Mouse (Mus musculus) layer of hippocampus, adult 11-12 months (tissue): ENCODE measurements around the gene Psap.

ENCODE experiments used
- DNase-seq: peaks from one replicate; pipeline ENCODE4 v3.0.0; 2022; ENCODE audit warnings: low spot score

Gene Psap

DNA sequence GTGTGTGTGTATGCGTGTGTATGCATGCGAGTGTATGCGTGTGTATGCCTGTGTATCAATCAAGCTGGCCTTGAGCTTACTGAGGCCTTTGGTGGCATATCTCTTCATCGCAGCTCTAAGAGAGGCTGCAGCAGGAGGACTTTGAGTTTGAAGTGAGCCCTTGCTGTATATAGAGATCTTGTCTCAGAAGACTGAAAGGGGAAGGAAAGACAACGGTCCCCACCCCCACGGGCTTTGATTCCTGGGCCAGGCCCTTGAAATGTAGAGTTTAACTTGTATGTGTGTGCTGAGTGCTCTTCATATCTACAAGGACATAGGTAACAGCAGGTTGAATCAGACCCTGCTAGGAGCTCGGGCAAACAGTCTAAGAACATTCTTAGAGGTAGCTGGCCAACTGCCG is 11.8 kb downstream of the Psap start:
- DNase-seq: no peak

DNA sequence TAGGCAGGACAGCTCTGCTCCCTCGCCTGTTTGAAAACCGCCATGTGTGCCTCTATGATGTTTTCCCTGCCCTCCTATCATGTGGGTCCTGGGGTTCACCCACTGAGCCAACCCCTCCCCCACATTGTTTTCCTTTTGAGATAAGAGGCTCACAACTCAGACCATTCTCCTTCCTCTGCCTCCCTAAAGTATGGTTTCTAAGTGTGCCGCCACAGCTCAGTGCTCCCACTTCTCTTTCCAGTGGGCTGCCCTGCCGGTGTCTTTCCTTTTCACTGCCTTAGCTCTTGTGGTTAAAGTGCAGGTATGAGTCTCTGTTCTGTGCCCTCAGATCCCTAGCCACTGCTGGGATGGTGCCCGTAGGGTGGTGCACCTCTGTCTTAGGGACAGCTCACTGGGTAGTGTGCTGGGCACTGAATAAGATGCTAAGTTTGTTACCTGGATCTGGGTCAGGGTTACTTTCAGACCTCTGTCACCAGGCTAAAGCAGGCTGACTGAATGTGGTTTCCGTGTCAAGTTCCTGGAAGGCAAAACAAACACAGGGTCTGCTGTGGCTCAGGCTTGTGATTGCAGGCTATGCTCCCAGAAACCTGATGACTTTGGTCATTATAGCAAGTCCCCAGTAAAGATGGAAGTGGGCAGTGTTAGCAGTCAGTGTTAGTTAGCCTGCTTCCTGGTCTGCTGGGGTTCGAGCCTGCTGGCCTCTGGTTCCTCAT is 12.8 kb downstream of the Psap start:
- no peak for DNase-seq

DNA sequence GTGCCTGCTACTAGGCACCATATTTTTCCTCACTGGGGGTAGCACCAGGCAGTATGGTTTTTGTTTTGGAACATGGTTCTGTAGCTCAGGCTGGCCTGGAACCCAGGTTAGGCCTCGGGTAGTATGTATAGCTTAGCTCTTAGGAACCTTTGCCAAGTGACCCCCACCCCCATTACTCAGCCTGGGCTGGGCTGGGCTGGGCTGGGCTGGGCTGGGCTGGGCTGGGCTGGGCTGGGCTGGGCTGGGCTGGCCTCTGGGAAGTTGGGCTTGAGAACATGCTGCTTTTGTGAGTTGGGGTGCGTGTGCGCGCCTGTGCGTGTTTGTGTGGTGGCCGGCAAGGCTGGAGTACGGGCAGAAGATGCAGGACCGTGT is 13.3 kb downstream of the Psap start:
- no peak for DNase-seq

DNA sequence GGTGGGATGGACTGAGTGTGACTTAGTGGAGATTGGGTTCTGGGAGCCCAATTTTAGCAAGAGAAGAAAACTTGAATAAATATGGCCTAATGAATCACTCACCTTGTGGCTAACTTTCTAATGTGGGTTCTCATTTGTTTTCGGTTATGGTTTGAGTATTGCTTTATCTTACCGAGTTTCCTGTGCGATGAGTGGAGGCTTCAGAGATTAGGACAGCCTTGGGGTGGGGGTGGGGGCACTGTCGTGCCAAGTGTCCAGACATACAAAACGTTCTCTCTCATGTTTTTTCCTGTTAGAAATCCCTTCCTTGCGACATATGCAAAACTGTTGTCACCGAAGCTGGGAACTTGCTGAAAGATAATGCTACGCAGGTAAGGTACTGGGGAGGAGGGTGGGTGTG is 14.8 kb downstream of the Psap start:
- no peak for DNase-seq

DNA sequence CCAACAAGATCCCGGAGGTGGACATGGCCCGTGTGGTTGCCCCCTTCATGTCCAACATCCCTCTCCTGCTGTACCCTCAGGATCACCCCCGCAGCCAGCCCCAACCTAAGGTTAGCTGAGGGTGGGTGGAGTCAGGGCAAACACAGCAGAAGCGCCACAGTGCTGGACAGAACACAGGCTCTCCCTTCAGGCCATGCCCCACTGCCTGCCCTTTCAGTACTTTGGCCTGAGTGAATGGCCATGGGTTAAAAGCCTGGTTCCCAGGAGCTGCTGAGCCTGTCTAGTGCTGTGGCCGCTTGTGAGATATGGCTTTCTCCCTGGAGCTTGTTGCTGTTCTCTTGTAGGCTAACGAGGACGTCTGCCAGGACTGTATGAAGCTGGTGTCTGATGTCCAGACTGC is 17.2 kb downstream of the Psap start:
- DNase-seq: no peak

DNA sequence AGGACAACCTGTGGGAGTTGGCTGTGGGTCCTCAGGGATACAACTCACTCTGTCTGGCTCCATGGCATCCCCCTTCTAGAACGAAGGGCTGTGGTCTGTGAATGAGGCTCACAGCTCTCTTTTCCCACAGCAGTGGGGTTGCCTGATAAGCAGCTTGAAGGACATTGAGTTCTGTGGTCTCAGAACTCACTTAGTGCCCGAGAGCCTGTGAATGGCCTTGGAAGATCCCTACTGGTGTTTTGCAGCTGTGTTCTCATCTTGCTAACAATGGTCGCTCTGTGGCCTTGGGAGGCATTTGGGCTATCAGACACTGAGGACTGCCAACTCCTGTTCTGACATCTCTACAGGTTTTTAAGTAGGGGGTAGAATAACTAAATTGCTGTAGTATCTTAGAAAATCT is 17.9 kb downstream of the Psap start:
- DNase-seq: no peak

DNA sequence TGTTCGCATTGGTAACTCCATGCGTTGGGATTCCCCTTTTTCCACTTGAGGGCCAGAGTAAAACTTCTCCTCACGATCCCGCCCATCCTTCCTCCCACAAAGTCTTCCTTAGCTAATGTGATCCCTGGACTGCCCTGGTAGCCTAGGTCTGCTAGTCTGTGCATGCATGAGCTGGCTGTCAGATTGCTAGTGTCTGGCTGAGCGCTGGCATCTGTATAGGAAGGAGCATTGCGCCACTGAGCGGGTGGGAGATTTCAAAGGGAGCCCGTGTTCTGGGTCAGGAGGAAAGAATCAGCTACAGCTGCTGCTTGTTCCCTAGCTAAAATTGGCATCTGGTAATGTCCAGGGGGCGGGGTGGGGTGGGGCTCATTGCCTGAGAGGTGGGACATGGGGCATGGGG is 18.6 kb downstream of the Psap start:
- peak; percentile 55 for DNase-seq

DNA sequence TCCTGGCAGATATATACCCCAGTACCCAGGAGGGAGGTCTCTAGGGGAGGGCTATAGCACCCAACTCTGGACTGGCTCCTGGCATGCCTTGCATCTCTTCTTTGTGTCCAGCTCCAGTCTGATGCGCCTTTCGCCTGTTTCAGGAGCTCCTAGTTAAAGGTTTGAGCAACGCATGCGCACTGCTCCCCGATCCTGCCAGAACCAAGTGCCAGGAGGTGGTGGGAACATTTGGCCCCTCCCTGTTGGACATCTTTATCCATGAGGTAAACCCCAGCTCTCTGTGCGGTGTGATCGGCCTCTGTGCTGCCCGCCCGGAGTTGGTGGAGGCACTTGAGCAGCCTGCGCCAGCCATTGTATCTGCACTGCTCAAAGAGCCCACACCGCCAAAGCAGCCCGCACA is 22.2 kb downstream of the Psap start:
- DNase-seq: peak; percentile 31

DNA sequence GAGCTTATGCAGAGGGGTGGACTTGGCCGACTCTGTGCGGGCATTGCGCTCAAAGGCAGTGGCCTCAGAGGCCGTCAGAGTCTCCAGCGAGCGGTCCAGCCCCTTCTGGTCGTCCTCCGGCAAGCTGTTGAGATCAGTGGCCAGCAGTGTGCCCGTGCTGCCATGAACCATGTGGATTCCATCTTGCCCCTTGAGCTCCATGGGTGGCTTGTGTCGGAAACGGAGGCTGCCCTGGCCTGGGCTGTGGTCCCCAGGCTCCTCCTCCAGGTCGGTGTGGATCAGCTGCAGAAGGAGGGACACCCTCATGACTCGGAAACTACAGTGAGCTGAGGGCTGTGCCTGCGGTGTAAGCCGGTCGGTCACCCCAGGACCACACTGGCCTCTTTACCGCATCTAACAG is 26.0 kb downstream of the Psap start:
- peak; percentile 16 for DNase-seq

DNA sequence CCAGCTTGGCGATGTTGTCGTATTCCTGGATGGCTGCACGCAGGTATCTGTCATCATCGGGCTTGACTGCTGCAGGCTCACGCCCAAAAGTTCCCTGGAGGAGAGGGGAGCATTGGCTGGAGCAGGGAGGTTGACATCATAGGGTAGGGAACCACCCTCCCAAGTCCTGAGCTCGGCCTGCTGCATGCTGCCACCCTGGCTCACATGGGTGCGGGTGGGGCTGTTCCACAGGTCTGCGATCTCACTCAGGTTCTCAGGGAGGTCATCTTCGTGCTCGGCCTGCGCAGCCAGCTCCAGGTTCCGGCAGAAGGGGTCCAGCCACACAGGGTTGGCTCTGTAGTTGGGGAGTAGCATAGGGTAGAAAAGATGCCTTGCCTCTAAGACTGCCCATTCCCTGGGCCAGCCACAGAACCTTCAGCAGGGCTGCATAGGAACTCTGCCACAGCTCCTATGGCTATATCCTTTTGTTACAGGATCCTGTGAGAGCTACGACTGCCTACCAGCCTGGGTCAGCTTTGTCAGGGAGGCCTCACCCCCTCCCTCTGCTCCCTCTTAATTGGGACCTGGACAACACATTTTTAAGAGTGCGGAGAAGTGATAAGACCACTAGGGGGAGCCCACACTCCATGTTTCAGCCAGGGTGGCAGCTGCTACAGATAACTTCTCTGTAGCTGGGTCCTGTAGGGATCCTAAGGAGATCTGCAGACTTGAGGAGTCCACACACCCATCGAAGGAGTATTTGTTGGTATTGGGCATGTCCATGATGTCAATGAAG is 27.6 kb downstream of the Psap start:
- peak; percentile 83 for DNase-seq

DNA sequence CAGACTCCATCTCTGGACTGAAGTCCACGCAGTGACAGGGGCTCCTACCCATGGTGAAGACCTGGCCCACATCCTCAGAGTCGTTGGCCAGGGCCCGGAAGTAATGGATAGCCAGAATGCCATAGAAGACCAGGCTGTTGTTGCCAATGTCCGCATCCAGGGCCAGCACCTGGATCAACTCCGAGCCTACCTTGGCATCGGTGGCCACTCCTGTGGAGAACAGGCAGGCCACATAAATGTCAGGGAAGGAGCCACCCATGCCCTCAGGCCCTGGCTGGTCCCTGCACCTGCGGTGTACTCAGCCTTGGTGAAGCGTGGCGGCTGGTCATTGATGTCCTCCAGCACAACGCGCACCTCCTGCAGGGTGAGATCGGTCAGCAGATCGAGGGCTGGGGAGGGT is 33.2 kb downstream of the Psap start:
- no peak for DNase-seq

DNA sequence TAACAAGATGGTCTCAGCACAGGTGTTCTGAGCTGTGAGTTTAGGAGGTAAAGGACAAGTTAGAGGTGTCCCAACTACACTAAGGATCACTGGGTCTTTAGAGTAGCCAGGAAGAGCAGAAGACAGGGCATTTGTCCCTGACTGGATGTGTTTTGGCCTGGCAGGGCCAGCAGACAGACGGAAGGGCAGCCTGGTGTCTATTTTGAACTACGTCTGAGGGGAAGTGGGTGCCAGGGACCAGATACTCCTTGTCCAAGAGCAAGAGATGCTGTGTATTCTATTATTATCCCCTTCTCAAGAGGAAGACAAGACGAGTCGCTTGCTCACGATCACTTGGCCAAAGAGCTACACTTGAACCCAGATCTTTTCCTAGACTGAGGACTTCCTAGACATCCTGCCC is 36.2 kb downstream of the Psap start:
- peak; percentile 54 for DNase-seq

DNA sequence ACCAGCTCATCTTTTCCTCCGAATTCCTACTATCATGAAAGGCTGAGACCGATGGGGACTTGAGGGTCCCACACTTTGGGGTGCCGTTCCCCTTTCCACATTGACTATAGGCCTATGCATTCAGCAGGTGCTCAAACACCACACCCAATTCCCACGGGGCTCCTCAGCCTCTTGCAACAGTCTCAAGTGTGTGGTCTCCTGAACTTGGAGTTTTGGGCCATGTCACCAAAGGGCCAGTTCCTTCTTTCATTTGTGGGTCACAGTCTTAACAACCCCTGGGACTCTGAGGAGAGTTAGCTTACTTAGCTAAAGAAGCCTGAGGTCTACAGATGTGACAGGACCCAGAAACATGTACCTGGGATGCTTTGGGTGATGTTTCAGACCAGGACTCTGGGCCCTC is 38.7 kb downstream of the Psap start:
- DNase-seq: no peak

DNA sequence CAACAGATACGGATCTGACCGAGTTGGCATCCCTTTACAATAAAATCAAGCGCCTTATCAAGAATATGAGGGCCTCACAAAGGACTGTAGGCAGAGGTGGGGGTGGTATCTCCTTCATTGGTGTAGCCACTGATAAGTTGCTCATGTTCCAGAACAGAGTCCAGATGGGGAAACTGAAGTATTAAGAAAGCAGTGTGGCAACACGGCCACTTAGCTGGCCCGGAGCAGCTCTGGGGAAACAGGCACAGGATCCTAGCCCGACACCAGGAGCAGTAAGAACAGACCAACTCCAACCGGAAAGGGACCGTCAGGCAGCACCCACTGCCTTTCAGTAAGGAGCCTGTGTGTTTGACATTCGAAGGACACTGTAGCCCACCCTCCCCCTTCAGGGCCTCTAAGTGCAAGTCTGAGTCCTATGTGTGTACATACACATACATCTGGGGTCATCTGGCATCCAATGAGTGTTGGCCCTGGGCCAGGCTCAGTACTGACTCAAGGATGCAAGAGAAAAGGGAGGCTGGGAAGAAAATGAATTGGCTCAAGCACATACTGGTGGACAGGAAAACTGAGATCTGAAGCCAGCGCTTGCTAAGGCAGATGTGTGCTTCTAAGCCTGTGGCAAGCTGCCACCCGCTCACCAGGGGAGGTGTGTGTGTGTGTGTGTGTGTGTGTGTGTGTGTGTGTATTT is 51.7 kb downstream of the Psap start:
- DNase-seq: peak; percentile 16

DNA sequence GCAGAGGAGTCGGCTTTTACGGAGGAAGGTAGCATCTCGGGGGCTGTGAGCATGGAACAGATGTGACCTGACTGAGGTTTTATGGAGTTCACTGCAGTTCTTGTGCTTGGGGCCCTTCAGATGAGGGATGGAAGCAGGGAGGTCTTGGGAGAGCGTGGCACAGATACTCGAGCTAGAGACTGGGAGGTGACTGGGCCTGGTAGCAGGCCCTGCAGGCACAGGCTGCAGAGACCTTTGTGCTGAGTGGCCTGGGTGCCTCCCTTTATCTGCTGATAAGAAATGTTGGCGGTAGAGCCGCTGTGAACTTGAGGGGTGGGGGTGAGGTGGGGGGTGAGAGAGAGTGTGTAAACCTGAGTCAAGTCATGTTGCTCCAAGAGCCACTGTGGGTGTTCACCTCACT is 57.2 kb downstream of the Psap start:
- no peak for DNase-seq

DNA sequence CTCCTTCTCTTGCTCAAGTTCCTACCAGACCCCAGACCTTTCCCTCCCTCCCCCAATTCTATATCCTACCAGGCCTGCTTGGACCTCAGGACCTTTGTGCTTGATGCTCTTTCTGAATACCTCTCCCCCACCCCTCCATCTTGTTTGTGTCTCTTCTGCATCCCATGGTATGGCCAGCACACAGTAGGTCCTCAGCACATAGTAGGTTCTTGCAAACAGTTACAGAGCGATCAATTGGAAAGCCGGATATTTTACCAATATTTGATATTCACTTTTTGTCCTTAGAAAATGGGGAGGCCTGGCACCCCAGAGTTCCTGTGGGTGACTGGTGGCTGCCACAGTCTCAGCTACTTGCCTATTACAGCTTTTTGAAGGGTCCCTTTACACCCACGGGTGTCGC is 57.6 kb downstream of the Psap start:
- DNase-seq: no peak

DNA sequence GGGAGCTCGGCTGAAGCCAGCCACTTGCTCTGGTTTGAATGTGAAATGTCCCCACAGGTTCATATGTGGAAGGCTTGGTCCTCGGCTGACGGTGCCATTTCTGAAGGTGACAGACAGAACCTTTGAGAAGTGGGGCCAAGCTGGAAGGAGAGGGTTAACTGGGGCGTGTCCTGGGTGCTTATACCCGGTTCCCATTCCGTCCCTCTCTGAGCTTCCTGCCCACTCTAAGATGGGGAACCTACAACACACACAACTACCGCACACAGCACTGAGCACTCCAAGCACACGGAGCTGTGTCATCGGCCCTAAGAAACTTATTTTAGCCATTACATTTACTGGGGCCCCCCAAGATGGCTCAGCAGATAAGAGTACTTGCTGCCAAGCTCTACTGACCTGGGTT is 64.1 kb downstream of the Psap start:
- DNase-seq: no peak

DNA sequence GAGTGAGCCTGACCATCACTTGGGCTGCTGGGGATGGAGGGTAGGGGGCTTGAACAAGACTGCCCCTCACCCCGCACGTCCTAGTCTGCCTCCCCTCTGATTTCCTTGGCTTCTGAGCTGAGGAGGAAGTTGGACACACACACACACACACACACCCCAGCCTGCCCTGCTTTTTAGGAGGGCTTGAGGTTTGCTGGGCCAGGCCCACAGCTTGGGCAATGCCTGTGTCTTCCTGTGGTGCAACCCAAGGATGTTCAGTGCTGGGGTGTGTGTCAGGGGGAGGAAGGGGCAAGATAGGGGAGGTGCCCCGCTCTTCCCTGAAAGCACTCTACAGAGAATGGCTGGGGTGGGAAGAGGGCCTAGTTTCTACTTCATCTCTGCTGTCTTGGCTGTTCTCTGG is 66.7 kb downstream of the Psap start:
- peak; percentile 29 for DNase-seq

DNA sequence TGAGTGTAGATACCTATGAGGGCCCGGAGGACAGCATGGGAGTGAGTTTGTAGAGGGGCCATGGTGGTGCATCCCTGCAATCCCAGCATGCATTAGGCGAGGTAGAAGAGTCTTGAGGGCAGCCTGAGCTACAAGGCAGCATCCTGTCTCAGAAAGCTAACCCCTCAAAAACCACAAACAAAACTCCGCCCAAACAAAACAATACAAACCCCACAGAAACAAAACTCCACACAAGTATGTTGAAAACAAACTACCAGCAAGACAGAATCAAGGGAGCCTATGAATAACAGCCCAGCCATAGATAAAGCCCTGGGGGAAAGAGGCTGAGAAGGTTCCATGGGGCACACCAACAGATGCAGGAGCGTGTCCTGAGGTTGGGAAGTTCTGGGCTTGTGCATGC is 68.6 kb downstream of the Psap start:
- DNase-seq: no peak

DNA sequence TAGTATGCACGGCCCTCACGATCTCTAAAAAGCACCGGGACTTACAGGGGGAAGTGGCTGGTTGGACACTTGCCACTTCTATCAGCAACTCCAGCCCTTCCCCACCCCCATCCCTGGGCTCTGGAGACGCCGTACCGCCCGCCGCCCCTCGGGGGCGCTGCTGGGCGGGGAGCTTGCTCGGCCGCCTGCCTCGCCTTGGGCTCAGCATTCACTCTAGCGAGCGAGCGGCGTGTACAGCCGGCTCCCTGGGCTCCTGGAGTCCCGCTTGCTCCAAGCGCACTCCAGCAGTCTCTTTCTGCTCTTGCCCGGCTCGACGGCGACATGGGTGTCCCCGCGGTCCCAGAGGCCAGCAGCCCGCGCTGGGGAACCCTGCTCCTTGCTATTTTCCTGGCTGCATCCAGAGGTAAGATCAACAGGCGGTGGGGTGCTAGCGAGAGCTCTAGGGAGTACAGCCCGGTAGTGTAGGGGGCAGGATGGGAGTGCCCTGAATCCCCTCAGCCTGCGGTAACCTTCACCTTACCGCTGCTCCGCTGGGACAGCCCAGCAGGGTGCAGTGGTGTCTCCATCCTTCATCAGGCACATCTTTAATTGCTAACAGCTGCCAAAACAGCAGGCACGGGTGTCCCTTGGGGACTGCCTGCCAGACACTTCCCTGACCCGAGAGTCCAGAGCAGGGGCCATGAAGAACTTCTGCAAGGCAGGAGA is 69.4 kb downstream of the Psap start, which contains the start of gene Vsir:
TSS of gene Vsir (plus strand) at position 151 of the 705 bp plus-strand sequence.
- DNase-seq: peak; percentile 81

DNA sequence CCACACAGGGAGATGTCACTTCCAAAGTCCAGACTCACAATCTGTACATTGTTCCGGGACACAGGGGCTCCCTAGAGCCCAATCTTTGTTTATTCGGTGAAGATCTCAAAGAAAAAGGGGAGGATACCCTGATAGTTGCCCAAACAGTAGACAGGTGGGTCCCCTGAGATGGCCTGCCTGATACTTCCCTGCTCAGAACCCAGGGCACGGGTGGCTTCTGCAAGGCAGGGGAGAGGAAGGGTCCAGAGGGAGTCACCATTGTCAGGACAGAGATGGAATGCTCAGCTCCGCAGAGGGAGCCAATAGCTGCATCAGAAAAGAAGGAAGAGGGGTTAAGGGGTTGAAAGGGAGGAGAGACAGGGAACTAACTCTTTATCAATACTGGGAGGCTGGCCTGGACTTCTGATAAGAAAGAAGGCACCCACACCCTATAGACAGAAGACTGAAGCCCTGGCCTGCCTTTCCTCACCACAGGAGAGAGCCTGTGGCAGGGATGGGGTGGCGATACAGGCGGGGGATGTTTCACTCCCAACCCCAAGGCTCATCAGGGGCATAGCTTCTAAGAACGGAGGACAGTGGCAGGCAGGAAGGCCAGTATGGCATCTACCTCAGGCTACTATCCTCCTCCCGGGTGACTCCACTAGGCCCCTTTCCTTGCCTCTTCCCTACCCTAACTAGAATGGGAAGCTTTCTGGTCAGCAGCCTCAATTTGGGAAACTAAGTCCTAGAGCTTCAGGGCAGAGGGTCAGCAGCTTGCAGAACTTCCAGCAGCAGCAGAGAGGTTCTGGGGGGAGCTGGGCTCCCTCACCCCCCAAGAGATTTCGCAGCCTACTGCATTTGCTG is 70.6 kb downstream of the Psap start:
- no peak for DNase-seq

DNA sequence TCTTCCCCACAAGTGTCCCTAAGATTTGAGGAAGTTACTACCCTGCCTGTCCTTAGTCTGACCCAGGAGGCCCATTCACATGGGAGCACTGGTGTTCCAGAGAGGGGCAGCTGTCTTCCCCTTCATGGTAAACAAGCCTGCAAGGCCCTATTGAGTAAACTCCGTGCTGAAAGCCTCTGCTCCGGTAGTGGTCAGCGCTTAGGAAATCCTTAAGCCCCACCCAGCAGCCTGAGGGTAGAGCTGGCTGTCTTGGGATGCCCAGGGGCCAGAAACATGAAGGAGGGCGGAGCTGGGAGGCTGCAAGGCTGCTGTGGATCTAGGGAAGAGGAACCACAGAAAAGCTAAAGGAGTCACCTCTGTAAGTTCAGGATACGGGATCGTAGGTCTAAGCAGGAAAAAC is 71.6 kb downstream of the Psap start:
- peak; percentile 49 for DNase-seq
